Mouse (Mus musculus) thymus, postnatal 0 days (tissue): ENCODE results near the gene Bicra. TPM values are rescaled to one million over a fixed set of nuclear protein-coding genes. Genes with fewer than 3 reads are reported as not detected.
A peak's percentile ranks its signal among the peaks of the same experiment; 100 is the strongest.

ENCODE experiments used
- DNase-seq: peaks from one replicate; pipeline ENCODE4 v3.0.0-alpha.2; 2015; ENCODE audit warnings: low spot score
- polyA plus RNA-seq: library from polyadenylated mRNA; unstranded; fragments of >200 nt; fragmentation: Nextera tagmentation; extraction: Ambion mirVana; gene quantifications from 2 replicates; pipeline ENCODE4 v1.2.1, GENCODE M21; 2015

The Bicra gene
- polyA plus RNA-seq, 1 experiment from 2014 or later = 4.9 TPM

GRCm38 (mm10) chr7:16018016-16018810, 29.5 kb downstream of the Bicra start:
- DNase-seq = peak; percentile 43

- no peak for DNase-seq
Observed at GRCm38 (mm10) chr7:16015384-16015783, 32.3 kb downstream of the Bicra start.

GRCm38 (mm10) chr7:16014521-16015175, 33.1 kb downstream of the Bicra start:
- no peak for DNase-seq

GRCm38 (mm10) chr7:16013722-16014275, 33.9 kb downstream of the Bicra start:
- DNase-seq = no peak

- peak; percentile 47 for DNase-seq
Observed at GRCm38 (mm10) chr7:16012576-16013263, 35.0 kb downstream of the Bicra start.

- peak; percentile 17 for DNase-seq
Observed at GRCm38 (mm10) chr7:16011418-16012085, 36.2 kb downstream of the Bicra start.

DNA sequence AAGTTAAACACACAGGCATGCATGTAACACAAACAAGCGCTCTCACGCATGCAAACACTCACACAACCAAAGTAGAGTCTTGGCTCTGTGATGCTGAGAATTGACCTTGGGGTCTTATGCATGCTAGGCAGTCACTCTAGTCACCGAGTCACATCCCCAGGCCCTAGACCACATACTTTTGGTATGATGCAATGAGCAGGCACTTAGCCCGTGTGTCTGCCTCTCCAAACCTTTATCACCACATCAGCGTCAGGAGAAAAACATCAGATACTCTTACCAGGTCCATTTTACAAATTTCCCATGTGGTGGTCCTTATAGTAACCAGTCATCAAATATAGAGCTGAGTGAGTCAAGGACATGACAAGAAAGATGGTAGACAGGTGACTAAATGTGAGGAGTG, 37.1 kb downstream of the Bicra start:
- no peak for DNase-seq

GRCm38 (mm10) chr7:16009636-16010035, 38.1 kb downstream of the Bicra start:
- no peak for DNase-seq

GRCm38 (mm10) chr7:16005020-16005419, 42.7 kb downstream of the Bicra start:
- no peak for DNase-seq

GRCm38 (mm10) chr7:16004177-16004856, 43.4 kb downstream of the Bicra start:
- DNase-seq = no peak

DNA sequence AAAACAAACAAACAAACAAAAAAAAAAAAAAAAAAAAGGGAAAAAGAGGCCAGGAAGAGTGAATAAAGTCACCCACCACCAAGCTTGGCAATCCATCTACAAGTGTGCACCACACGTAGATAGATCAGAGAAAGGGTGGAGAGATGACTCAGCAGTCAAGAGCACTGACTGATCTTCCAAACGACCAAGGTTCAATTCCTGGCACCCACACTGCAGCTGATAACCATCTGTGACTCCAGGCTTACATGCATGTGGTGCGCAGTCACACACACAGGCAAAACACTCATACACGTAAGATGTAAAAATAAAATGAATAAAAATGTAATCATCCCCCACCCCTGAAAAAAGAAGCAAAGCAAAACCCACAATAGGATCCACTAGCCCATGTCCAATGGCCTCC, 44.7 kb downstream of the Bicra start:
- DNase-seq = no peak

GRCm38 (mm10) chr7:16002171-16002570, 45.5 kb downstream of the Bicra start:
- peak; percentile 29 for DNase-seq

- peak; percentile 67 for DNase-seq
Observed at GRCm38 (mm10) chr7:16001691-16002090, 46.0 kb downstream of the Bicra start.

DNA sequence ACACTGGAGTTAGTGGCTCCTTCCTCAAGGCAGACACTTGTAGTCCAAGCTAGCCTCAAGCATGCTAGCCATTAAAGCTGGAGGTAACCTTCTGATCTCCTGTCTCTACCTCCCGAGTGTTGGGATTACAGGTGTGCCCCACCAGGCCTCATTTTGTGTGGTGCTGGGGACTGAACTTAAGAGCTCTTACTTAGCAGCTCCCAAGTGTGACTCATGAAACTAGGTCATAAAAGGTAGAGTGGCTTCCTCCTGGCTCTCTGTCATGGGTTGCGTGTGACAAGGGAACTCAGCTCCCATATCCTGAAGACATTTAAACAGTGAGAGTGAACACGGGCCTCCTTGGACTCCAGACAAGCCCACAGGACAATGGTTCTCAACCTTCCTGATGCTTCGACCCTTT, 53.9 kb downstream of the Bicra start:
- no peak for DNase-seq

GRCm38 (mm10) chr7:15993152-15993551, 54.6 kb downstream of the Bicra start:
- DNase-seq = no peak

DNA sequence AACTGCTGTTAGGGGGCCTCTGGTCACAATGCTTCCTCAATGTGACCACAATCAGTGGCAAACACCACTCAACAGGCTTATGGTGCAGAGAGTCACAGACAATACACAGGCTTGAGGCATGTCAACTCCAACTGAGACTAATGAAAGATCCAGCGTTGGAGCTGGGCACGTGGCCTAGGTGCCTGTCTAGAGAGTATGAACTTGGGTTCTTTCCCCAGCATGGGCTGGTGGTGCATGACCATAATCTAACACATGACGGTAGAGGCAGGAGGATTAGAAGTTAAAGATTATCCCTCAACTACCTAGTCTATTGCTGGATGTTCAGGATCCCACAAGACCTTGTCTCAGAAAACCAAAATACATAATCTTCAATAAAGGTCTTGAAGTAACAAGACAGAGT, 56.0 kb downstream of the Bicra start:
- DNase-seq = no peak

DNA sequence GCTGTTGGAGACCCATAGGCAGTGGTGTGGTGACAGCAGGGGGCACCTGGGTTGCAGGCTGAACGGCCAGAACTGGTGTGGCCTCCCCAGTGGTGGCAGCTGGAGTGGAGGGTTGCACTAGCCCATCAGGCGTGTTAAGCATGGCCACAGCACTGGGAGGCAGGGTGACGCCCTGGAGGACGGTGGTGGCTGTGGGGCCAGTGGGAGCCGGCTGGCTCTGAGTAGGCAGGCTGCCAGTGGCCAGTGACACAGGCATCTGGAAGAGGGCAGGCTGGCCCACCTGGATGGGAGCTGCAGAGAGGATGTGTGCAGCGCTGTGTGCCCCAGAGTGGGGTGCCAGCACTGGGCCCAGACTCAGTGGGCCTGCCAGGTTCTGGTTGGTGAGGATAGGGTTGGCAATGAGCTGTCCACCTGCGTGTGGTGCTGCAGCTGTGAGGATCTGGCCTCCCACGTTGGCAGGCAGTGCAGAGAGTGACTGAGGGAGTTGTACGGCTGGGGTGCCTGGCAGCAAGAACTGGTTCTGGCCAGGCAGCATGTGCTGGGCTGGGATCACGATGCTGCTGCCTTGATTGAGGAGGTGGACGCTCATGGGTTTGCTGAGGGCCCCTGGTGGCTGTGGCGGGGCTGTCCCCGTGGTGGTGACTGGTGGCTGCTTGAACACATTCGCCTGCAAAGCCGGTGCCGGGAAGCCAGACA, 59.9 kb downstream of the Bicra start:
- no peak for DNase-seq

DNA sequence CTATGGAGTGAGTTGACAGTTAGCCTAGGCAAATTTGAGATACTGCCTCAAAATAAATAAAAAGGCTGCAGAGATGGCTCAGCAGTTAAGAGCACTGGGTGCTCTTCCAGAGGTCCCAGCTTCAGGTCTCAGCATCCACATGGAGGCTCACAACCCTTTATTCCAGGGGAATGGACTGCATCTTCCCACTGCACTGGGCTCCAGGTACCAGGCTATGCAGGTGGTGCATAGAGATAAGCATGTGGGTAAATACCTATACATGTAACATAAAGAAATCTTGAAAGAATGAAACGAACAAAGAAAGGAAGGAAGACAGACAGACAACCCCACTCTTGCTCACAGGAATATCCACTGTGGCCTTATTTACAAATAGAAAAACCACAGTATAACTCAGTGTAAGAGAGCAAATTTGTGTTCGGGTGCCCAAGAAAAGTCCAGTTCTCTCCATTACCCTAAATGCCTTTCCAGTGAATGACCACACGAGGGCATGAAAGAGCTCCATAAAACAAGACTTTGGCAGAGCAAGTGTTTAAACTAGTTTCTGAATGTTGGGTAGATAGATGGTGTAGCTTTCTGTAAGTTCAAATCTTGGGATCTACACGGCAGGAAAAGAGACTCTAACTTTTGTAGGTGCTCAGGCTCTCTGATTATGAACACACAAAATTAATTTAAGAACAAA, 64.9 kb downstream of the Bicra start:
- DNase-seq = peak; percentile 69

GRCm38 (mm10) chr7:15981538-15981937, 66.2 kb downstream of the Bicra start:
- DNase-seq = no peak

DNA sequence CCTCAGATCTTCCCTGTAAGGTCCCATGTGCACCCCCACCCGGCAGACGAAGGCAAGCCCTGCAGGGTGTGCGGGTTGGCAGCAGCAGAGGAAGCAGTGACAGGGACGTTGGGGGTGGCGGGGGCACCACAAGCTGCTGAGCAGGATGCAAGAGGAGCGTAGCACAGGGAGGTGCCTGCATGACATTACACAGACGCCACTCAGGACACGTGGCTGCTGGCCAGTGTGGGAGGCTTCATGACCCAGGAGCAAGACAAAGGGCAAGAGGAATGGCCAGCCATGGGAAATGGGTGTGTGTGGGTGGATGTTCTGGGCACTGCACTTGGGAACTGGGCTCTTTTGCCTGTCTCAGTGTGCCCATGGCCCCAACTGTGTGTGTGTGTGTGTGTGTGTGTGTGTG, 67.5 kb downstream of the Bicra start:
- DNase-seq = no peak
